Mouse (Mus musculus) heart, postnatal 25 days (tissue): ENCODE measurements around the gene Hpcal4. TPM values are rescaled to one million over a fixed set of nuclear protein-coding genes. Genes with fewer than 3 reads are reported as not detected.
"Not testable (repeated sequence)": the region's sequence is repeated elsewhere in the genome, so short reads cannot be mapped to it uniquely, and the experiment has no call there.

Source experiments
- DNase-seq: peaks from one replicate; pipeline ENCODE4 v3.0.0; 2022; ENCODE audit warnings: low spot score
- intact Hi-C: fragments of 180-260 bp; cut with DNase I; formaldehyde crosslinking; loops from one replicate; pipeline ENCODE4 v1.15.1; 2025
- total RNA-seq, 2 experiments: library from RNA; stranded (reverse); gene quantifications; 2 replicates each; pipeline ENCODE4 v1.2.3; 2021

Gene Hpcal4
- total RNA-seq = under 1 TPM; 0.05 to 0.14 TPM

DNA sequence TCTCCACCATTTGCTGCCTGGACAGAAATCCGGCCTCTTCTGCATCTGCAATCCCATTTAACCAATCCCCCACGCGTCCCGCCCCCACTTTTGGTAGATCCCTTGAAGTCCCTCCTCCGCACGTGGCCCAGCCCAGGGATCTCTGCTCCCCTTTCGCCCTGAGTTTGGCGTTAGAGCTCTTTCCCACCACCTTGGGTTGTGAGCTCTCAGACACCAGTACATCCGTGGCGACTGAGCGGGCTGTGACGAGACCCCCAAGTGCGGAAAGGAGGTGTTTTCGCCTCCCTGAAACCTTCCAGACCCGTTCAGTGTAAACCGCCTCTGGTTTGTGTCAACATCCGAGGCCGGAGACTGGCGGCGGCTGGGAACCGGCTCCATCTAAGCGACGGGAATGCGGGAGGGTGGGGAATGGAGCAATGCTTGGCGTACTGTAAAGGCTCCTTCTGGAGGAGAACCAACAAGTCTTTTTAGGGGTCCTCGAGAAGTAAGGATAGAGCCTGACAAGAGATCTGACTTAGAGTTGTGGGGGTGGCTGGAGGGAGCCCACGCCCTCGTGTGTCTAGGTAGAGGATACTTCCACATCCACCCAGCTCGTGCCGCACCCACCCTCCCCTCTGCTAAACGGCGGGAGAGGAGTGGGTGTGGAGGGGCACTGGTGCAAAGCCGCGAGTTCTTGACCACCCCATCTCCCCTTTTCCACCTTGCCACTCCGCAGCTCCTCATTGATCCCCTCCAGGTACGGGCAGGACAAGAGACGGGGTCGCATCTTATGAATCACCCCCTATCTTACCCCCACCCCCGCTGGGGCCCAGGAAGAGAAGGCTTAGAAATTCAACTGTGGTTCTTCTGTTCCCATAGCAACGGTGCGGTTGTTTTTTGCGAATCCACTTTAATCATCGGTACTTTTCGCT, at the start of gene Hpcal4:
Gene Hpcal4 (plus strand): TSS at position 900 of the 911 bp plus-strand sequence.
- intact Hi-C loops = no loop called here
- DNase-seq = no peak

DNA sequence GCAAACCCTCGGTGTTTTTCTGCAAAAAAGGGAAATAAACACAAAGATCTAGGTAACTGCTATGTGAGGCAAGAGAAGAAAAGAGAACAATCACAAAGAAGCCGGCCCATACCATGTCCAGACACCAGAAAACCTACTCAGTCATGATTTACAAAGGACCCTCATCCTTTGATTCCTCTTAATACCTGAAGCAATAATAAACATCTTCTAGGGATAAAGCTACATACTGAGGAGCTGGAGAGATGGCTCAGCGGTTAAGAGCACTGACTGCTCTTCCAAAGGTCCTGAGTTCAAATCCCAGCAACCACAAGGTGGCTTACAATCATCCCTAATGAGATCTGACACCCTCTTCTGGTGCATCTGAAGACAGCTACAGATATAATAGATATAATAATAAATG, 45.5 kb upstream of the Hpcal4 start:
- intact Hi-C loops = no loop called here
- DNase-seq = no peak

DNA sequence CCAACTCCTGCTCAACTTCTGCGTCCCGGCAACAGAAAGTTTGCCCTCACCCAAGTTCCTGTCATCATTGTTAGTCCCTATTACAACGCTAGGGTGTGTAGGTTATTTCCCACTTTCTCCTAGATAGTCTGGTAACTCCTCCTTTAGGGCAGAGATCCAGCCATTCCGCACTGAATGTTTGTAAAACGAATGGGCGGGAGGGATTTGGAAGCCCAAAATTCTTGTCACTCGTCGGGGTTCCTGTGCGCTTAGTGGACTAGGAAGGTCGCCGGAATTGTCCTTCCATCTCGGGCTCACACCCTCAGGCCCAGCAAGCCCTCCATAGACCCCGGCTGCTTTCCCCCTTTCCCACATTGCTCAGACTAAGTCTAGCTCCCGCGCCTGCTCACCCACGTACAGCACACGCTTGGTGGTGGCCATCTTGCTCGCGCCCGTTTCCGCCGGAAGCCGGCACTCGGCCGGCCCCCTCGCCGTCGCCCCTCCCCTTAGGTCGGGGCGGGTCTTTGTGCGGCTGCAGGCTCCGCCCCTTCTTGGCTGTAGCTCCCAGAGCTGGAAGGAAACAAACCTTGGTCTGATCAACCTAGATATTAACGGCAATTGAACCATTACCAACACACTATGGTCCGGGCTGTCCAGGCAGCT, 43.4 kb upstream of the Hpcal4 start, which contains the start of gene Ppie:
Gene Ppie (minus strand): TSS at position 439 of the 642 bp plus-strand sequence.
- intact Hi-C loops = no loop called here
- peak; percentile 42 for DNase-seq

DNA sequence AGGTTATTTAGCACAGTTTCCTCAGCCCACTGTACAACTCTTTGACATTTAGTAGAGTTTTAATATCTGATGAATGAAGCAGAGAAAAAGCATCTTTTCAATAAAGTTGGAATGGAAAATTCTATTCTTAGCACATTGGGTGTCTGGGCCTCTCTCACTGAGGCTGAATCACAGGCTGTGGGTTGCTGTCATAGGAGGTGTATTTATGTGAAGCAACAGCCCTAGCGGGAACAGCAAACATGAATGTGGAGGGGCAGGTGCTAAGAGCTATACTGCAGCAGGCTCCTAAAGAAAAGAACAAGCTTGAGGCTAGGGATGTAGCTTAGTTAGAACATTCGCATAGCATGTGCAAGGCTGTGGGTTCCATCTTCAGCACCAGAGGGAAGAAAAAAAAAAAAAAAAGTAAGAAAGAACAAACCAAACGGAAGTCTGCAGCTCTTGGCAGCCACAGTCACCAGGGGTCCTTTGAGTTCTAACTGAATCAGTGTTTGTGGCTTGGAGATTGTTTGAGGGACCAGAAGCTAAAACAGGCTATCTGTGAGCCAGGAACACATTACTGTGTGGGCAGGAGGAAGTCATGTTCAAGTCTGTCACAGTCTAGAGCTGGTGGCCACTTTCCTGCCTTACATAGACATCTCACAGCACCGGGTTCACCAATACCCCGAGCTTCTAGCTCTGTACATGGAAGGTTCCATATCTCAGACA, 35.4 kb upstream of the Hpcal4 start:
- DNase-seq = no peak
- intact Hi-C loops = no loop called here

DNA sequence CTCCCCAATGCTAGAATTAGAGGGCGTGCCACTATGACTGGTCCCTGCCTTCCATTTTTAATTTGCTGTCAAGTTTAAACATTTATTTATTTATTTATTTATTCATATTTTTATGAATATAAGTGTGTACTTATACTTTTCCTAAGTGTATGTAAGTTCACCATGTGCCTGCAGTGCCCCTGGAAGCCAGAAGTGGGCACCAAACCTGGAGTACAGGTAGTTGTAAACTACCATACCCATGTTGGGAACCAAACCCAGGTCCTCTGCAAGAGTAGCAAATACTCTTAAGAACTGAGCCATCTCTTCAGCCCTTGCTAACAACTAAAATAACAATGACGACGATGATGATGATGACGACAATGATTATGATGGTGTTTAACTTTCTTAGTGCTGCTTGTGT, 31.0 kb upstream of the Hpcal4 start:
- intact Hi-C loops = no loop called here
- no peak for DNase-seq

DNA sequence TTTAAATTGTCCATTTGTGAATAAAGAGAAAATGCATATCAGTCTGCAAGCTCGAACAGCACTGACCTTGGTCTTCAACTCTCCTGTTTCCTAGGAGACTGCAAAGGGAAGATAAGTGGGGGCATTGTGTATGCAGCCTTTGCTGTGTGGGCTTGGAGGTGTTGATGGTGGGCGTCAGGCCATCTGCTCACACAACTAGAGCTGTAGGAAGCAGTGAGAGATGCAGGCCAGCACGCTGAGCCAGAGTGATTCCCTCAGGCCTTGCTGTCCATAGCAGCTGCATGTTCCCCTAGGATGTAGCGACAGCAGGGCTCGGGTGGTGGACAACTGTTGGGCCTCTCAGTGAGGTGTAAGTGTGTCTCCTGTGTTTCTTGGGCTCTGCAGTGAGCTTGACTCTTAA, 30.1 kb upstream of the Hpcal4 start:
- intact Hi-C loops = no loop called here
- DNase-seq = no peak

DNA sequence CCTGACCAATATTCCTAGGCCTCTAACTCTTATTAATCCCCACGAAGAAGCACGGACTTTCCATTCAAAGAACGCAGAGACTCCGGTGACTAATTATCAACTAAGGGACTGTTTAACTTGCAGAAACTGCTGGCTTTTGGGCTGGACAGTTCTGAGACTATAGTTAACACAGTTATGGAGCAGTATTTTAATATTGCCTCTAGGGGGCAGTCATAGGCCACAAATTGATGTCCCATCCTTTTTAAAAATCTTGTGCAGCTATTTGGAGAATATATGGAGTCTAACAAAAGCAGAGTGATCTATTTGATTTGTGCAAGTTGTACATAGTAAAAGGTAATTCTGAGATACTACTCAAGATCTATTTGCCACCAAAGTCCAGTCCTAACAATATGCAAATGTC, 28.0 kb upstream of the Hpcal4 start:
- intact Hi-C loops = loop anchor here (1.0 to 5.0 kb wide), 3 partner anchors 45 to 100 kb away; no protein-coding TSS in a partner anchor
- DNase-seq = no peak

DNA sequence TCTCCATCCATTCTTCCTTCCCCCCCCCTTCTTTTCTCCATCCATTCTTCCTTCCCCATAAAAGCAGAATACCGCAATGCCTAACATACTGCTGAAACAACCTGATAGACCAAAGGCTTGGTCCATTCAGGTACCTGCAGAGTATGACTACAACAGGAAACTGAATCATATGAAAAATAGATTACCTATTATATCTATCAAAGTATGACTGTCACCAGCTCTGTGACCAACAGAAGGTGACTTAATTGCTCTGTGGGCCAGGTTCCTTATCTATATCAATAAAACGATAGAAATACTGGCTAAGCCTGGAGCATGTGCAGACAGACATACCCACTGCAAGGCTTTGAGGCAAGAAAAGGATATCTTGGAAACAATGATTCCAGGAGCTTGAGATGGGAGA, 27.6 kb upstream of the Hpcal4 start:
- no peak for DNase-seq
- intact Hi-C loops = loop anchor here (1.0 to 5.0 kb wide), 3 partner anchors 45 to 99 kb away; no protein-coding TSS in a partner anchor

DNA sequence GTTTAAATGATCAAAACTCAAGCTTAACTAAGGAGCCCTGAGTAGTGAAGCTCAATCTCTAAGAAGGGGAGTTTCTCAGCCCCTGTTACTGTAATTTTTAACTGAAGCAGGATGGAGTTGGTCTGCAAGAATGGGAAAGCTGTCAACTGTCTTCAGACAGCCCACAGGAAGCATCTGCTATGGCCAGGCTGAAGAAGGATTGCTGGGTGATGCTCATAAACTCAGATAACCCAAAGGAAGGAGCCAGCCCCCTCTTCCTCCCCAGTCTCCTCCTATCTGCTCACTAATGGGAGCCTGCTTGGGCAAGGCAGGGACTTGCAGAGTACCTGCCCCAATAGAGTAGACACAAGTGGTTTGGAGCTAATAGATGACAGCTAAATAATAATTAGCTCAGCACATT, 27.2 kb upstream of the Hpcal4 start:
- intact Hi-C loops = loop anchor here (1.0 to 5.0 kb wide), 3 partner anchors 44 to 99 kb away; no protein-coding TSS in a partner anchor
- no peak for DNase-seq

DNA sequence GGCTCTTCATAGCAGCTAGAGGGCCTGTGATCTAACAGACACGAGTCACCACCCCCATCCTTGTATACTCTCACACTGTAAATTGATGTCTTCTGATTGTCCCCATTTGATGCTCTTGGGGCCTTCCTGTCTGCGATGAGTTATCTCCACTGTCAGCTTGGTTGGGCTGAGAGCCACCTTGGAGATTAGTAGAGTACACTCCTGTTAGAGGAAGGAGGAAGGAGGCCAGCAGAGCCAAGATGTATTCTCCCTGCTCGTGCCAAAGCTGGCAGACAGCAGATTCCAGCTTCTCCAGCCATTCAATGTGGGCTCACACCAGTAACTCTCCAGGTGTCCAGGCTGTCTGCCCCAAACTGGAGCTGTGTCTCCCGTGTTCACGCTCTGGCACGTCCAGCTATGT, 22.5 kb upstream of the Hpcal4 start:
- no peak for DNase-seq
- intact Hi-C loops = no loop called here

DNA sequence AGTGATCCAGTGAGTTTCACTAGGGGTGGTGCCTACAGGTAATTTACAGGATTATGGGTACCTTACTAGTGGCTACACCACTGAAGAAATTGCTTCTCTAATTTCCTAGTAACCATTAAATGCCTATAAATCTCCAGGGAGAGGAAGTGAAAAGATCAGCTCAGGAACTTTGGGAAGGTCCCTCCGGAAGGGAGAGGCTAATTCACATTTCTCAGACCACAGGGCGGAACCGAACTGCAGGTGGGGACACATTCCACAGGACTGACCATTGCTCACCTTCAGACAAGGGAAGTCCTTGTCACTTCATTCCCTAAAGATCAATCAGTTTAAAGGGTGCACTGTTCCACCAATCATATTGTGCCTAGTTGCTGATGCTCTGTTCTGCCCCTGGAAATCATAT, 21.8 kb upstream of the Hpcal4 start:
- intact Hi-C loops, DNase-seq: not testable (repeated sequence)

DNA sequence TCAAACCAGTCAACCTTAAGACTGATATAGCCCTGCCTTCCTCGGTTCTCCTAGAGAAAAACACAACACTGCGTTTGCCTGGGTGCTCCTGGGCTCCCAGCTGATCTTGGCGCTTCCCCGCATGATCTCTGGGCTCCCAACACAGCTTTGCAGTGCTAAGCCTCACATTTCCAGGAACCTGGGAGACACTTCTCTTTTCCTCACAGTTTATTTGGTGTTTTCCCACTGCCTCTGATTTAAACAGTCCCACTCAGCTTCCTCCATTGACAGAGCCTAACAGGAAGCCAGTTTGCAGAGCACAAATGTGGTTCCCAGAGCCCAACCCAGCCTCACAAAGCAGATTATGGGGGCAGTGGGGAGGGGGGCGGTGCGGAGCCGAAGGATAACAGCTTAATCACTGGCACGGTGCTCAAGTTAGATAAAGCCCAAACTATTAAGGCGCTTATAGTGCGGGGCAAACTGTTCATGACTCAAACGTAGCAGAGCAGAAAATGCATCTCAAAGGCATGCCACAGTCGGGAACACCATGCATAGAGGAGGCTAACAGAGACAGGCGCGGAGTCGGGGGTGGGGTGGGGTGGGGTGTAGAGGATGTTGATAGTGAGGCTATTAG, 20.6 kb upstream of the Hpcal4 start:
- no peak for DNase-seq
- intact Hi-C loops = no loop called here

DNA sequence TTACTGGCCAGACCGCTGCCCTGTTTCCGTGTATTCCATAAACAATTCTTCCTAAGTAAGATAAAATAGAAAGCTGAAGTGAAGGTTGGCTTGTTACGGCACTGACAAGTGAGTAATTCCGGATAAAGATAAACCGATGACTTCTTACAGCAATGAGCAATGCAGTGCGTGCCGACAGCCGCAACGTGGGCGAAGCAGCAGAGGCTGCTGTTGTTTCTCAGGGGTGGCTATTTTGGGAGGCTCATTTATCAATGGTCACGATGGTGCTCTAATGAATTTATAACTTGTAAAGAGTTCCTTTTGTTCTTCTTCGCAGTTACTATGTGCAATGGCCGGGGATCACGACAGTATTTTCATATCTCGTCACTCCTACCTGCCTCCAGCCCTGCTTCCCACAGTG, 18.9 kb upstream of the Hpcal4 start:
- intact Hi-C loops = no loop called here
- no peak for DNase-seq

DNA sequence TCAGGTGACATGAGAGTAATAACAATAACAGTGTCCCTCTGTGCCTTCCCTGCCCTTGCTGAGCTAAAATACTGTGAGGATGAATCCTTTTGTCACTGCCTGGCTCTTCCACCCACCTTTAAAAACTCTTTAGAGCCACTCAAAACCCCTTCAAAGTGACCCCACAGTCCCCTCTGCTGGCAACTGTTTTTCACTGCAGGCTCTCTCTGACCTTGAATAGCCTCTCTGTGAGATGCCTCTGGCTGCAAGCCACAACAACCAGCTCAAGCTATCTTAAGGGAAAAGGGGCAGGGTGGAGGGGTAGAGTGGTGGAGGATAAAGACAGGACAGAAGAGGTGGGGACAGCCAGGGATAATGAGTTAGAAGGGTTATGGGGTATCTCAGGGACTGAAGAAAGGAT, 11.2 kb upstream of the Hpcal4 start:
- DNase-seq = no peak
- intact Hi-C loops = no loop called here

DNA sequence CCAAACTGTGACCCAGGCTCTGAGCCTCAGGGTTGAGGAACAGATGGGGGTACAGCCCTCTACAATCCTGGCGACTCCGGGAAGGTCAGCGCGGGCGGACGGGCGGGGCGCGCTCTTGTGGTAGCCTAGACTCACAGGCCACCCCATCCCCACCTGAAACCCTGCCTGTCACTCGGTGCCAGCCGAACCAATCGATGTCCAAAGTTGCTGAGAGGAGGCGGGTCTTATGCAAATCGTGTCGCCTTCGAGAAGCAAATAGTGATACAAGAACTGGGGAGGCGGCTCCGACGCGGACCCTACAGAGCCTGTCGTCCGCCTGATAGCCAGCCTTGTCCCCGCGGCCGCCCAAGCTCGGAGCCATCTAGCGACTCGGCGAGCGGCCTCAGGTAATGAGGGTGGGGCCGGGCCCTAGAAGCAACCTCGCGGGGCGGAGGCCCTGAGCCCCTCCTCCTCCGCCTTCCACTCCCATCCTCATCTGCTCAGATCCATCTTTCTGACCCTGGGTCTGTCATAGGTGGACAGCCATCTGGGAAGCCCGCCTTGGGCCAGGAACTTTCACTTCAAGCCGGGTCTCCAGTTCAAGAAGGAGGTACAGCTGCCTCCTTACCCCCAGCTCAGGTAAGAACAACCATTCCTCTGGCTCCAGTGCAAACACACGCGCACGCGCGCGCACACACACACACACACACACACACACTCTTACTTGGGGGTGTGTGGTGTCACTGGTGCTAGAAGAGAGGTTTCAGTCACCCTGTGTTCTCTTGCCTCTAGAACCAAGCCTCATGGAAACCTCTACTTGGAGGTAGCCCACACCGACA, 421 bp downstream of the Hpcal4 start:
- intact Hi-C loops = no loop called here
- DNase-seq = peak; percentile 35

DNA sequence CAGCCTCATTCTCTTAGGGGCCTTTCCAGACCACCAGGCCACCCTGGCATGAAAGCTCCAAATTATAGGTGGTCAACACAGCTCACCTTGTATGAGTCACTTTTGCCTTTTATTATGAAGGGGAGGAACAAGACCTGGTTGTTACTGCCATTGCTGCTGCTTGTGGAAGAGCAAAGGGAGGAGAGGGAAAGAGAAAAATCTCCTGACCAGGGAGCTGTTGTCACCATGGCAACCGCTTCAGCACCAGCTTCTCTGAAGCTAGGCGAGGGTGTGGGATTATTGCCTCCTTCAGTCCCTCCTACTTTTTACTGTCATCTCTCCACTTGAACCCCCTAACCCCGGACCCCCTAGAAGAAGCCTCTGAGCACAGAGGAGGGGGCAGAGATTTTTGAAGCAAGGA, 1.8 kb downstream of the Hpcal4 start:
- intact Hi-C loops = no loop called here
- no peak for DNase-seq

DNA sequence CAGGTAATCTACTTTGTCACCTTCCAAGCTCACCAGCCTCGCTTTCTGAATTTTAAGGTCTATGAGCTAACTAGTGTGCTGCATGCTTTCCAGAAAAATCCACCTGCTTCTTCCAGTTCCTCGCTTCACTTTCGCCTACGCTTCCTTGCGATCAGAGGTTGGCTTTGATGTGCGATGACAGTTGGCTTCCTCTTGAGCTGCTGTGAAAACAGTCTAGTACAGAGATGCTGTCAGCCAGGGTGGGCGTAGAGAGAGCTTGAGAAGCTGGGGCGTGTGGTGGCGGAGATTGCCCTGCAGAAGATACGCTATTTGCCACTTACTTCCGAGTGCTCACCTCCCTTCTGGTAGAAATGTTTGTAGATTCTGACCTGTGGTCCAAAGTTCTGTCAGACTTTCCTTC, 9.3 kb downstream of the Hpcal4 start:
- intact Hi-C loops = no loop called here
- no peak for DNase-seq

DNA sequence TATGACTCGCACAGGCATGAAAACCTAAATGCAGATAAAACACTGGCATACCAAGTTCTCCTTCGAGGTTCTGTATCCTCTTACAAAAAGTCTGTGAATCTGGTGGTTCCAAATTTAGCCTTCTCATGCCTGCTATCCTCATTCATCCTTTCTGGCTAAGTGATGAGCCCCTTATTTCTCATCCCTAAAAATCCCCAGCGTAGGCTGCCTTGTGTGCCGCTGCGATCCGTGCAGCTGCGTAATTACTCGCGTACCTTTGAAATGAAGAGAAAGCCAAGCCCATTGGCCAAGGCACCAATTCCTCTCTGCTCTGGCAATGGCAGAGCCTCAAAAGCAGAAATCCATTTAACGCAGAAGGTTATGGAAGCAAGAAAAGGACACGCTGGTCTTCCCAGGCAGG, 10.8 kb downstream of the Hpcal4 start:
- no peak for DNase-seq
- intact Hi-C loops = no loop called here

DNA sequence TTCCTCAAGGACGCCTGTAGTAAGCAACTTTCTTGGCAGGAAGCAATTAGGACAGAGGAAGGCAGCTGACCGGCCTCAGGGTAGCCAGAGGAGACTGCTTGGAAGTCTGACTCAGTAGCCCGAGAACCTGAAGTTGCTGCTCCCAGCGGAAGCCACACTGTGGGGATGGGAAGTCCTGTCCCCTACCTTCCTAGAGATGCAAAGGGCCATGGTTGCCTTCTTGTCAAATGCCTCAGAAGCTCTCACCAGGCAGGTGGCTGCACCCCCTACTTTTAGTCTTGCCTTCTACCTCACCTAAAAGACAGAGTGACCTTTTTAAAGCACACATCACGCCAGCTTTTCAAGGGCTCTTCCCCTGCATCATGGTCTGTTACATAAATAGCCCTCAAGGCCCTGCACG, 13.7 kb downstream of the Hpcal4 start:
- intact Hi-C loops = no loop called here
- DNase-seq = no peak
